Mouse (Mus musculus) stomach, postnatal 0 days (tissue): ENCODE results near the gene Spib.

Experiments used
- CTCF ChIP-seq: IDR thresholded peaks from 2 replicates; pipeline ENCODE4 v1.5.1; 2016; ENCODE audit warnings: antibody characterized with exemption, low read depth, mild to moderate bottlenecking, moderate library complexity
- EP300 ChIP-seq: optimal IDR thresholded peaks from 2 replicates; pipeline ENCODE3; 2016; ENCODE audit warnings: antibody characterized with exemption

- TF ChIP-seq CTCF (no peak), EP300 (no peak)
Measured at GRCm38 (mm10) chr7:44500046-44500445, 31.8 kb downstream of the Spib start.
